Mouse (Mus musculus) gastrocnemius, postnatal 14 days (tissue): ENCODE results near the gene Pigl. TPM values are rescaled to one million over a fixed set of nuclear protein-coding genes. Genes with fewer than 3 reads are reported as not detected.
"Not testable (repeated sequence)": the region's sequence is repeated elsewhere in the genome, so short reads cannot be mapped to it uniquely, and the experiment has no call there.

Source experiments
- DNase-seq: peaks from one replicate; pipeline ENCODE4 v3.0.0; 2021; ENCODE audit warnings: mixed read lengths
- intact Hi-C: fragments of 180-260 bp; cut with DNase I; formaldehyde crosslinking; loops from one replicate; pipeline ENCODE4 v1.15.1; 2025; ENCODE audit warnings: low total_unique reads
- long read RNA-seq, 2 experiments: library from polyadenylated mRNA; stranded (forward); transcript quantifications; one replicate each; pipeline ENCODE4 v2.0.0; 2021
- total RNA-seq, 2 experiments: library from RNA; stranded (reverse); gene quantifications; 2 replicates each; pipeline ENCODE4 v1.2.3; 2021

The Pigl gene
- total RNA-seq: 1 to 10 TPM; 2.7 to 3.0 TPM
- long read RNA-seq, experiment 1, partial matches to known transcripts: 0 of 5 reads
- long read RNA-seq, experiment 1, other reads (novel, unspliced or antisense): 5 of 5 reads
- long read RNA-seq, experiment 2, partial matches to known transcripts: 0 of 8 reads
- long read RNA-seq, experiment 2, other reads (novel, unspliced or antisense): 8 of 8 reads

GRCm38 (mm10) chr11:62458276-62458724 is at the start of gene Pigl, which contains the start of gene Ncor1:
TSS of gene Pigl (plus strand) at chr11:62458460.
TSS of gene Ncor1 (minus strand) at chr11:62458541.
- intact Hi-C loops: no loop called here
- peak; percentile 85 for DNase-seq

- intact Hi-C loops: no loop called here
- no peak for DNase-seq
These were observed 49.4 kb upstream of the Pigl start for GRCm38 (mm10) chr11:62408848-62409247.

GRCm38 (mm10) chr11:62409611-62410010 is 48.6 kb upstream of the Pigl start:
- intact Hi-C loops: no loop called here
- DNase-seq: no peak

- no peak for DNase-seq
- intact Hi-C loops: no loop called here
These were observed 43.2 kb upstream of the Pigl start for GRCm38 (mm10) chr11:62415026-62415425.

- no peak for DNase-seq
- intact Hi-C loops: no loop called here
These were observed 33.7 kb upstream of the Pigl start for GRCm38 (mm10) chr11:62424525-62424924.

- DNase-seq: no peak
- intact Hi-C loops: no loop called here
These were observed 32.0 kb upstream of the Pigl start for GRCm38 (mm10) chr11:62426266-62426665.

GRCm38 (mm10) chr11:62427105-62427504 is 31.2 kb upstream of the Pigl start:
- intact Hi-C loops: no loop called here
- DNase-seq: no peak

GRCm38 (mm10) chr11:62432211-62432610 is 26.0 kb upstream of the Pigl start:
- intact Hi-C loops: no loop called here
- no peak for DNase-seq

GRCm38 (mm10) chr11:62440670-62441315 is 17.5 kb upstream of the Pigl start:
- no peak for DNase-seq
- intact Hi-C loops: no loop called here

GRCm38 (mm10) chr11:62445799-62446198 is 12.5 kb upstream of the Pigl start:
- DNase-seq: no peak

GRCm38 (mm10) chr11:62448971-62449370 is 9.3 kb upstream of the Pigl start:
- no peak for DNase-seq
- intact Hi-C loops: no loop called here

More at GRCm38 (mm10) chr11:62445799-62446198, 12.5 kb upstream of the Pigl start:
- intact Hi-C loops: no loop called here

- DNase-seq: no peak
- intact Hi-C loops: no loop called here
These were observed 3.1 kb upstream of the Pigl start for GRCm38 (mm10) chr11:62455193-62455592.

- intact Hi-C loops: no loop called here
- no peak for DNase-seq
These were observed 2.2 kb upstream of the Pigl start for GRCm38 (mm10) chr11:62456021-62456482.

- intact Hi-C loops: no loop called here
- no peak for DNase-seq
These were observed 1.6 kb upstream of the Pigl start for GRCm38 (mm10) chr11:62456483-62457172.

- intact Hi-C loops: no loop called here
- DNase-seq: peak; percentile 93
These were observed 894 bp upstream of the Pigl start for GRCm38 (mm10) chr11:62457241-62457890.

GRCm38 (mm10) chr11:62457891-62458270 is 379 bp upstream of the Pigl start:
- no peak for DNase-seq
- intact Hi-C loops: no loop called here

- no peak for DNase-seq
- intact Hi-C loops: no loop called here
These were observed 520 bp downstream of the Pigl start for GRCm38 (mm10) chr11:62458780-62459179.

GRCm38 (mm10) chr11:62462529-62462928 is 4.3 kb downstream of the Pigl start:
- intact Hi-C loops: loop anchor here (5.0 kb wide), 1 partner anchor 35 kb away; no protein-coding TSS in a partner anchor
- not testable (repeated sequence) for DNase-seq

- intact Hi-C loops: loop anchor here (5.0 kb wide), 1 partner anchor 34 kb away; no protein-coding TSS in a partner anchor
- DNase-seq: no peak
These were observed 5.1 kb downstream of the Pigl start for GRCm38 (mm10) chr11:62463225-62463915.
